Mouse (Mus musculus): ENCODE measurements around the gene Parp2. TPM values are rescaled to one million over a fixed set of nuclear protein-coding genes. Genes with fewer than 3 reads are reported as not detected.
"Not testable (repeated sequence)": the region's sequence is repeated elsewhere in the genome, so short reads cannot be mapped to it uniquely, and the experiment has no call there.

Parp2 gene
- 55.8 and 64.0 TPM in 2 replicates for polyA plus RNA-seq (2012; rRNA removed)

- DNase-seq (ENCODE audit: low spot score), result peak; percentile 91
Observed at GRCm38 (mm10) chr14:50807487-50808072, at the start of gene Parp2, which contains the start of gene Ccnb1ip1. TSS of gene Parp2 (plus strand) at chr14:50807841. TSS of gene Ccnb1ip1 (minus strand) at chr14:50807732.

DNA sequence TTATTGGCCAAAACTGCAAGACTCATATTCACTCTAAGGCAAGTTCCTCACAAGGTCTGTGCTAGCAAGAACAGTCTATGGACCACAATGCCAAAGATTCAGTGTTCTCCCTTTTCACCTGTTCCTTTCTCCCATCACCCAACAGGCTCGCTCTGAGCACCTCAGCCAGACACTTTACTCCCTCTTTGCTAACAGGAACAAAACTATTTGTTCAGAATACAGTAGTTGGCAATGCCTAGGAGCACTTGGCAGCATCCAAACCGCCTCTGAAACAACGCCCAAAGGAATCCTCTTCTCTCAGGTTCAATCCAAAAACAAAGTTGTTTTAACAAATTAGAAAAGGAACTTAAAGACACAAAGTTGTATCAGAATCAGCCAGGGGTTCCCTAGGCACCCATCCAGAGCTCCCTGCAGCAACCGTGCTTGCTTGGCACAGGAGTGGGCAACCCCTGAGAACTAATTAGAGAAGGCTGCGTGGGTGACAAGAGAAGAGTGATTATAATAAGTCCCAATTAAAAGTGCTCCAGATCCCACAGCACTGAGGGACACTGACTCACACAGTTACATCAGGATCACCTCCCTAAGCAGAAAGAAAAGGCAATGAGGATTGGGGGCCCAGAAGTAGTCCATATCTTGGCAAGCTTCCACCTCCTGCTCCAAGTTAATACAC, 49.1 kb upstream of the Parp2 start:
- DNase-seq (ENCODE audit: low spot score), result no peak

- DNase-seq (ENCODE audit: low spot score), result no peak
Observed at GRCm38 (mm10) chr14:50765736-50766135, 41.9 kb upstream of the Parp2 start.

GRCm38 (mm10) chr14:50771342-50771741, 36.3 kb upstream of the Parp2 start:
- DNase-seq (ENCODE audit: low spot score), result no peak

DNA sequence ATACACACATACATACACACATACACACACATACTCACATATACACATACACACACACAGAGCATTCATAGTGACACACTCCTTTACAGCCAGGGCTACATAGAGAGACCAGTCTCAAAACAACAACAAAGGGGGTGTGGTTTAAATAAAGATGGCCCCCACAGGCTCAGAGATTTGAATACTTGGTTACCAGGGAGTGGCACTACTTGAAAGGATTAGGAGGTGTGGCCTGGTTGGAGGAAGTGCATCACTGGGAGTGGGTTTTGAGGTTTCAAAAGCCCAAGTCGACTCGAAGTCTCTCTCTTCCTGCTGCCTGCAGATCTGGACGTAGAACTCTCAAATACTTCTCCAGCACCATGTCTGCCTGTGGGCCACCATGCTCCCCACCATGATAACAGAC, 25.5 kb upstream of the Parp2 start:
- no peak for DNase-seq (ENCODE audit: low spot score)

- no peak for DNase-seq (ENCODE audit: low spot score)
Observed at GRCm38 (mm10) chr14:50784391-50785250, 23.0 kb upstream of the Parp2 start.

- DNase-seq (ENCODE audit: low spot score), result peak; percentile 83
Observed at GRCm38 (mm10) chr14:50785251-50785637, 22.4 kb upstream of the Parp2 start, which contains the start of gene Ttc5. TSS of gene Ttc5 (minus strand) at chr14:50785519.

DNA sequence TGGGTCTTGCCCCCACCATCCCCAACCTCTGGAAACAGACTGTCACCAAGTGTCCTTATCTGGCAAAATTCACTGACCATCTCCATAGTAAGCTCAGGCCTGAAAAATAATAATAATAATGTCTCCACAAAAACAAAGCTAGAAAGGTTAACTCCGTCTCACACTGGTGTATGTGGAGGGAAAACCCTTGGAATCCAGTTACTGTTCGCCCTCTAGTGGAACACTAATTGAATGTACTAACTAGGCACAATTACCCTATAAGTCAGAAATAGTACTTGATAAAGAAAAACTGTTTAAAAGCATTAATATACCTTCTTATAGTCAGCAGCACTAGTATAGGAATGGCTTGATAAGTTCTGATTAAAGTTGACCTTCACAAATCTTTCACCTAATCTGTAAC, 19.5 kb upstream of the Parp2 start:
- DNase-seq (ENCODE audit: low spot score), result no peak

GRCm38 (mm10) chr14:50795261-50795935, 12.2 kb upstream of the Parp2 start:
- DNase-seq (ENCODE audit: low spot score), result no peak

DNA sequence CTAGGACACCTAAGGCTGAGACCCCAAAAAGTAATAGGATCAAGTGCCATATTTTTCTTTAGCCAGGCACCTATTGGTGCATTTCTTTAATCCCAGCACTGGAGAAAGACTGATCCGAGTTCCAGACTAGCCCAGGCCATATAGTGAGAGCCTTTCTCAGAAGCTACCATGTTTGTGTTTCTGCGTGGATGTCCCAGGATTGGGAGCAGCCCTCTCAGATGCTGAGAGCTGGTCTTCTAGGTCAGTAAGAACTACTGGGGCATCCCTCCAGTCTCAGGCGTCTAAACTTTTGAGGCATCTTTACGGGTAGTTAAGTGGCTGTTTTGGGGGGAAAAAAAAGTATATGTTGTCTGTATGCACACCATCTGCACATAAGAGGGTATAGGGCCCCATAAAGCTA, 11.7 kb upstream of the Parp2 start:
- DNase-seq (ENCODE audit: low spot score), result no peak

DNA sequence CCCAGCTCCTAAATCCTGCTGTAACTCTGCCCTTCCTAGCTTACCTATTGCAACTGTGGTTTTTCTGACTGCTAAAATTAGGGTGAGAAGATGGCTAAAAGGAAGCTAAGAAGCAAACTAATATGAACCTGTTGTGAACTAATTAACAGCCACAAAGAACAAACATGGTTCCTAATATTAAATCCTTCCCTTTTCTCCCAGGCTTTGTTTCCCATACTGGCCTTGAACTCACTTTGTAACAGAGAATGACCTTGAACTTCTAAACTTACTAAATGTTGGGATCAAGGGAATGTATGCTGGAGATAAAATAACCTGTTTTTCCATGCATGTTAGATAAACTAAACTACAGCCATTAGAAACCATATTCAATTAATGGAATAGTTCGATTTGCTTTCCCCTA, 11.2 kb upstream of the Parp2 start:
- DNase-seq (ENCODE audit: low spot score), result no peak

- no peak for DNase-seq (ENCODE audit: low spot score)
Observed at GRCm38 (mm10) chr14:50798512-50798911, 9.1 kb upstream of the Parp2 start.

DNA sequence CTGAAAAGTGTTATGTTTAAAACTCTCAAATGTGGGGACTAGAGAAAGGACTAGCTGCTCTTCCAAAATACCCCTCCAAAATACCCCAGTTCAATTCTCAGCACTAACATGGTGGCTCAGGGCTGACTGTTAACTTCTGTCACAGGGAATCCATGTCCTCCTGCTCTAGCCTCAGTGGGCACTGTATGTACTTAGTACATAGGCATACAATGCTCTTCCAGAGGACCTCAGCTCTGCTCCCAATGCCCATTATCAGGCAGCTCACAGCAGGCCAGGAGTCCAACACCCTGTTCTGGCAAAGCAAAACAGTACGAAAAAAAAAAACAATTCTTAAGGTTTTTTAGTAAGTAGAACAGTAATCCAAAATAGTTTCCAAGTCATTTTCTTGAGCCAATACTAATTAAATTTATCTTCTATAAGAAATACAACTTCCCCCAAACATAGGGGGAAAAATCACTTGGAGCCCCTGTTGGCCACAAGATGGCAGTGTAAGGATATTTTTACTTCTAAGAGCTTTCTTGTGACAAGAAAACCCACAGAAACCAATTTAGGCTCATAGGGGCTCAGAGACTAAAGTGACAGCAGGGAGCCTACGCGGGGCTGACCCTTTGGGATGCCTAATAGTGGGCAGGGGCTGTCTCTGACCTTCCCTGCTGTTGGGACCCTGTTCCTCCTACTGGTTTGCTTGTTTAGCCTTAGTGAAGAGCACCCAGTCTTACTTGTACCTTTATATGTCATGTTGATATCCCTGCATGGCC, 8.0 kb upstream of the Parp2 start:
- no peak for DNase-seq (ENCODE audit: low spot score)

- no peak for DNase-seq (ENCODE audit: low spot score)
Observed at GRCm38 (mm10) chr14:50802441-50802840, 5.2 kb upstream of the Parp2 start.

DNA sequence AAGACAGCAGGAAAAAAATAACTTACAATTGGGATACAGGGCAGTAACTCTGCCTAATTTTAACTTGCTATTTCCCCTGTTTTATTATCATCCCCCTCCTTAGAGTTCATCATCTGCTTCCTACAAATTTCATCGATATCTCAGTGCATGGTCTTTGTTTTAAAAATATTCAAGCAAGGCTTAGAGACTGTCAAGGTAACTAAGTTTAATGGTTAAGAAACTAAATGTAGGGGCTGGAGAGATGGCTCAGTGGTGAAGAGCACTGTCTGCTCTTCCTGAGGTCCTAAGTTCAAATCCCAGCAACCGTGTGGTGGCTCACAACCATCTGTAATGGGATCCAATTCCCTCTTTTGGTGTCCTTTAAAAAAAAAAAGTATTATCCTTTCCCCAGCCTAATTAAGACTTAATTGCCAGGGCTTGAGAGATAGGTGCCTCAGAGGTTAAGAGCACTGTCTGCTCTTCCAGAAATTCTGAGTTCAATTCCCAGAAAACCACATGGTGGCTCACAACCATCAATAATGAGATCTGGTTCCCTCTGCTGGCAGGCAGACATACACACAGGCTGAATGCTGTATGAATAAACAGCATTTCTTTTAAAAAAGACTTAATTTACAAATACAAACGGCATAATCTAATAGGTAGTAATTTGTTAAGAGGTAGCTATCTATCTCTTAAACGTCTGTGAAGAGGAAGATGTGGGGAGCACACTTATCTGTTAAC, 4.6 kb upstream of the Parp2 start:
- no peak for DNase-seq (ENCODE audit: low spot score)

DNA sequence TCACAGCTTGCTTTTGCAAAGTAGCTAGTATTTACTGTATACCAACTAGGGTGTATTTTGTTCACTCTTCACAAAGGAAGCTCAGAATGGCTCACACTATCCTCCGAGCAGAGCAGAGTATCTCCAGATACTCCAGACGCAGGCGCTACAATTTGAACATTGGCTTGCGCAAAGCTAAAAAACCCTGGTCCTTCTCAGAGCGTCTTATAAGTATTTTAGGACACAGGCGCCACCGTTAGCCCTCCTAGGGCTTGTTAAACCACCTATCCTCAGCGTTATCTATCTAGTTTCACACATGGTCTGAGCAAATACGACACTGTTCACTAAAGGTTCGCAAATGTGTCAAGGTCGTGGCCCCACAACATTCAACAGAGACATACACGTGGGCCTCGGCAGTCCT, 3.0 kb upstream of the Parp2 start:
- no peak for DNase-seq (ENCODE audit: low spot score)

DNA sequence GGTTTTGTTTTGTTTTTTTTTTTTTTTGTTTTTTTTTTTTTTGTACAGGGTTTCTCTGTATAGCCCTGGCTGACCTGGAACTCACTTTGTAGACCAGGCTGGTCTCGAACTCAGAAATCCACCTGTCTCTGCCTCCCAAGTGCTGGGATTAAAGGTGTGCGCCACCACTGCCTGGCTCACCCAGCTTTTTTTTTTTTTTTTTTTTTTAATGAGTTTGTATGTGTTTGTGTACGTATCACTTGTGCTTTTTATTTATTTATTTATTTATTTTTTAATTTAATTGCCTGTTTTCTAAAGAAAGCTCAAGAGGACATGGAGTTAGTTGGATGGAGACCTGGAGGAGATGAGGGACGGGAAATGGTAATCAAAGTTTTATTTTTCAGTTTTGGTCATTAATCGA, 1.2 kb upstream of the Parp2 start:
- not testable (repeated sequence) for DNase-seq (ENCODE audit: low spot score)

GRCm38 (mm10) chr14:50813060-50813459, 5.4 kb downstream of the Parp2 start:
- DNase-seq (ENCODE audit: low spot score), result no peak

DNA sequence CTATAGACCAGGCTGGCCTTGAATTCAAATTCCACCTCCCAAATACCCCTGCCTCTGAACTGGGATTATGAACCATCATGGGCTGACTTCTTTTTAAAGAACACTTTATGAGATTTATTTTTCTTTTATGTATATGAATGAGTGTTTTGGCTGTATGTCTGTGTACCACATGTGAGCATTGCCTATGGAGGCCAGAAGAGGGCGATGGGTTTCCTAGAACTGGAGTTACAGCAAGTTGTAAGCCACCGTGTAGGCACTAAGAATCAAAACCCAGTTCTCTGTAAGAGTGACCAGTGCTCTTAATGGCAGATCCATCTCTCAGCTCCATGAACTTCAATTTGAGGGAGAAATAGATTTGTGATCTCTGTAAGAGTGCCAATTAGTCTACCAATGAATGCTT, 15.6 kb downstream of the Parp2 start:
- DNase-seq (ENCODE audit: low spot score), result no peak

GRCm38 (mm10) chr14:50824219-50824618, 16.6 kb downstream of the Parp2 start:
- no peak for DNase-seq (ENCODE audit: low spot score)

- no peak for DNase-seq (ENCODE audit: low spot score)
Observed at GRCm38 (mm10) chr14:50826579-50826978, 18.9 kb downstream of the Parp2 start.
